Mouse (Mus musculus): ENCODE results near the gene Bex2. TPM values are rescaled to one million over a fixed set of nuclear protein-coding genes. Genes with fewer than 3 reads are reported as not detected.
"Not testable (repeated sequence)": the region's sequence is repeated elsewhere in the genome, so short reads cannot be mapped to it uniquely, and the experiment has no call there.

Gene Bex2
- 305 and 309 TPM in 2 replicates for polyA plus RNA-seq (2014; fragmentation: Nextera tagmentation; extraction: Ambion mirVana)

DNA sequence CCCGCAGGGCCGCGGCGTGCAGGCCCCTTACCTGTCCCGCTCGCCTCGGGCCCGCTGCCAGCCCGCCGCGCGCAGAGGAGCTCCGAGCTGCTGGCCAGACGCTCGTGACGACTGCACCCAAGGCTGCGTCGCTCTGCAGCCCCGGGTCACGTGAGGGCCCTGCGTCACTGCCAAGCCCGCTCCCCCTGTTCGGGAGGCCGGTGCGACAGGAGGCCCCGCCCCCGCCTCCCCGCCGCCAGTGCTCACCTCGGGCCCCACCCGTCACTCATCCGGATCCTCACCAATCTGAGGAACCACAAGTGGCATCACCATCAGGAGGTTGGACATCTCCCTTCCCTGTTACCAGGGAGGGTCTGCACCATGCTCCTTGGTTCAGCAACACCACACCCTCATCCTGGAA lies at the start of gene Bex2:
Gene Bex2, minus strand, starts transcription at position 217 of the 400 bp plus-strand sequence.
- Histone ChIP-seq H3K27ac (ENCODE audit: low read depth, low read length) (peak within 1 kb of the TSS; percentile 58; the same call in 1 of the 2 replicates), H3K4me3 (ENCODE audit: low read depth, low read length) (peak within 1 kb of the TSS; percentile 45), H3K9ac (ENCODE audit: low read depth, low read length) (peak within 1 kb of the TSS; percentile 40), H3K4me2 (replicated peaks; ENCODE audit: low read depth, low read length) (peak within 1 kb of the TSS; percentile 12; the same call in 1 of the 2 replicates)
- not testable (repeated sequence) for H3K36me3 ChIP-seq (ENCODE audit: control insufficient read depth, insufficient read depth, low read length); H3K4me1 ChIP-seq (replicated peaks; ENCODE audit: control insufficient read depth, insufficient read depth, low read length); H3K9me3 ChIP-seq (ENCODE audit: control insufficient read depth, low read length); DNase-seq (ENCODE audit: low spot score); H3K27me3 ChIP-seq (ENCODE audit: control insufficient read depth, insufficient read depth, low read length)
- ATAC-seq (ENCODE audit: low FRiP score), result peak; percentile 98
- WGBS, result no CpG with 5 or more reads among the region's 32 CpGs

DNA sequence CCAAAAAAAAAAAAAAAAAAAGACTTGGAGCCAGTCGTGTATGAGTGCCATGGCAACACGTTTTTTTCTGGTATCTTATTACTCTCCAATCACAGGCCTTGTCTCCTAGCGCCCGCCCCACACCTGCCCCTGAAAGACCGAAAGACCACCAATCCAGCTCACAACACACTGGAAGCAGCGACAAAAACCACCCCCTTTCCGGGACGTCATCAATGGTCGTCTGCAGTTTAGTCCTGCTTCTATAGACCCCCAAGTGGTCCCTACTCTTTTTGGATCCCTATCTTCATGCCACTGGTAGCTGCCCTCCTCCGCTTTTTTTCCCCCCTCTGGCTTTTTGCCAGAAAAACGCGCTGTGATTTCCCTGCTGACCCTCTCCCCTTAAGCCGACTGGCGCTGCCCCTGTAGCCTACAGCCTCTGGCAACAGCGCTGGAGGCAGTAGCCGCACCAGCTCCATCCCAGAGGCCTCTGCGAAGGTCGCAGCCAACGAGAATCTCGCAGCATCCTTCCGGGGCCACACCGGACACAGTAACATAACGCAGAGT lies 47.5 kb upstream of the Bex2 start:
- H3K27ac ChIP-seq (ENCODE audit: low read depth, low read length), result peak overlapping the region; percentile 71; the same call in 1 of the 2 replicates
- no peaks in the 10 kb centered on the region for H3K9me3 ChIP-seq (ENCODE audit: control insufficient read depth, low read length)
- ATAC-seq (ENCODE audit: low FRiP score) (peak; percentile 98), DNase-seq (ENCODE audit: low spot score) (peak; percentile 79)
- H3K4me3 ChIP-seq (ENCODE audit: low read depth, low read length), result peak overlapping the region; percentile 32
- H3K4me2 ChIP-seq (replicated peaks; ENCODE audit: low read depth, low read length), result peak overlapping the region; percentile 47
- H3K9ac ChIP-seq (ENCODE audit: low read depth, low read length), result 0 out of 2 replicates have a peak overlapping the region, but pooled peaks have one; percentile 7
- no peaks in the 10 kb centered on the region for H3K27me3 ChIP-seq (ENCODE audit: control insufficient read depth, insufficient read depth, low read length)
- no peaks in the 10 kb centered on the region for H3K36me3 ChIP-seq (ENCODE audit: control insufficient read depth, insufficient read depth, low read length)
- WGBS, result 20% methylated on average over 23 of the region's 23 CpGs
- H3K4me1 ChIP-seq (replicated peaks; ENCODE audit: control insufficient read depth, insufficient read depth, low read length), result no peaks in the 10 kb centered on the region

- DNase-seq (ENCODE audit: low spot score), result no peak
- no peak overlapping the region for H3K27ac ChIP-seq (ENCODE audit: low read depth, low read length)
- no peak overlapping the region for H3K4me3 ChIP-seq (ENCODE audit: low read depth, low read length)
- 45% methylated on average over 4 of the region's 4 CpGs for WGBS
- H3K27me3 ChIP-seq (ENCODE audit: control insufficient read depth, insufficient read depth, low read length), result no peaks in the 10 kb centered on the region
- H3K9ac ChIP-seq (ENCODE audit: low read depth, low read length), result no peak overlapping the region
- H3K4me2 ChIP-seq (replicated peaks; ENCODE audit: low read depth, low read length), result peak overlapping the region; percentile 4; the same call in 1 of the 2 replicates
- ATAC-seq (ENCODE audit: low FRiP score), result peak; percentile 43
- H3K36me3 ChIP-seq (ENCODE audit: control insufficient read depth, insufficient read depth, low read length), result no peaks in the 10 kb centered on the region
- no peaks in the 10 kb centered on the region for H3K9me3 ChIP-seq (ENCODE audit: control insufficient read depth, low read length)
- no peaks in the 10 kb centered on the region for H3K4me1 ChIP-seq (replicated peaks; ENCODE audit: control insufficient read depth, insufficient read depth, low read length)
Observed at GRCm38 (mm10) chrX:136115015-136115414, 47.0 kb upstream of the Bex2 start.

- no peak overlapping the region for H3K9ac ChIP-seq (ENCODE audit: low read depth, low read length)
- no peaks in the 10 kb centered on the region for H3K9me3 ChIP-seq (ENCODE audit: control insufficient read depth, low read length)
- DNase-seq (ENCODE audit: low spot score), result peak; percentile 58
- H3K36me3 ChIP-seq (ENCODE audit: control insufficient read depth, insufficient read depth, low read length), result no peaks in the 10 kb centered on the region
- no peak overlapping the region for H3K4me3 ChIP-seq (ENCODE audit: low read depth, low read length)
- 51% methylated on average over 6 of the region's 6 CpGs for WGBS
- no peak for ATAC-seq (ENCODE audit: low FRiP score)
- H3K27ac ChIP-seq (ENCODE audit: low read depth, low read length), result no peak overlapping the region
- no peaks in the 10 kb centered on the region for H3K27me3 ChIP-seq (ENCODE audit: control insufficient read depth, insufficient read depth, low read length)
- no peak overlapping the region for H3K4me2 ChIP-seq (replicated peaks; ENCODE audit: low read depth, low read length)
- H3K4me1 ChIP-seq (replicated peaks; ENCODE audit: control insufficient read depth, insufficient read depth, low read length), result no peaks in the 10 kb centered on the region
Observed at GRCm38 (mm10) chrX:136107942-136108341, 39.9 kb upstream of the Bex2 start.

DNA sequence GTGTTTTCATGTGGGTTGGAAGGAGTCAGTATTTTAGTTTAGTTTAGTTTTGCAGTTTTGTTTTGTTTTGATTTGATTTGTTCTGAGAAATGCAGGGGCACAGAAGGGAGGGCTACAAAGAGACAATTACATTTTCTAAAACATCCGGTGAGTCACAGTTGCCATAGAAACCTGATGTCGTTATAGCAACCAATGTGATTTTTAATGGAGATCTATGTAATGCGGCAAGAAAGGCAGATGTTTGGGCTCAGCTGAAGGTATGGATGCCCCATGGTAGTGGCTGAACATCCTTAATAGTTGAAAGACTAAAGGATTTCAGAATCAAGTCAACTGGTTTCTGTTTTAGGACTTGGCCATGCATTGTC lies 36.7 kb upstream of the Bex2 start:
- Histone ChIP-seq H3K36me3 (ENCODE audit: control insufficient read depth, insufficient read depth, low read length) (no peaks in the 10 kb centered on the region), H3K4me3 (ENCODE audit: low read depth, low read length) (no peak overlapping the region), H3K27ac (ENCODE audit: low read depth, low read length) (no peak overlapping the region), H3K9me3 (ENCODE audit: control insufficient read depth, low read length) (no peaks in the 10 kb centered on the region), H3K4me1 (replicated peaks; ENCODE audit: control insufficient read depth, insufficient read depth, low read length) (no peaks in the 10 kb centered on the region), H3K27me3 (ENCODE audit: control insufficient read depth, insufficient read depth, low read length) (no peaks in the 10 kb centered on the region), H3K4me2 (replicated peaks; ENCODE audit: low read depth, low read length) (no peak overlapping the region), H3K9ac (ENCODE audit: low read depth, low read length) (no peak overlapping the region)
- 58% methylated on average over 3 of the region's 3 CpGs for WGBS
- no peak for DNase-seq (ENCODE audit: low spot score)
- ATAC-seq (ENCODE audit: low FRiP score), result no peak

GRCm38 (mm10) chrX:136104046-136104723 lies 36.1 kb upstream of the Bex2 start:
- no peaks in the 10 kb centered on the region for H3K36me3 ChIP-seq (ENCODE audit: control insufficient read depth, insufficient read depth, low read length)
- H3K4me1 ChIP-seq (replicated peaks; ENCODE audit: control insufficient read depth, insufficient read depth, low read length), result no peaks in the 10 kb centered on the region
- H3K9me3 ChIP-seq (ENCODE audit: control insufficient read depth, low read length), result no peaks in the 10 kb centered on the region
- ATAC-seq (ENCODE audit: low FRiP score), result no peak
- H3K4me3 ChIP-seq (ENCODE audit: low read depth, low read length), result no peak overlapping the region
- H3K9ac ChIP-seq (ENCODE audit: low read depth, low read length), result no peak overlapping the region
- no peak overlapping the region for H3K27ac ChIP-seq (ENCODE audit: low read depth, low read length)
- H3K27me3 ChIP-seq (ENCODE audit: control insufficient read depth, insufficient read depth, low read length), result no peaks in the 10 kb centered on the region
- H3K4me2 ChIP-seq (replicated peaks; ENCODE audit: low read depth, low read length), result no peak overlapping the region
- DNase-seq (ENCODE audit: low spot score), result peak; percentile 3
- 60% methylated on average over 4 of the region's 4 CpGs for WGBS

- H3K4me3 ChIP-seq (ENCODE audit: low read depth, low read length), result no peak overlapping the region
- no peaks in the 10 kb centered on the region for H3K4me1 ChIP-seq (replicated peaks; ENCODE audit: control insufficient read depth, insufficient read depth, low read length)
- no peak overlapping the region for H3K27ac ChIP-seq (ENCODE audit: low read depth, low read length)
- H3K9me3 ChIP-seq (ENCODE audit: control insufficient read depth, low read length), result no peaks in the 10 kb centered on the region
- H3K4me2 ChIP-seq (replicated peaks; ENCODE audit: low read depth, low read length), result no peak overlapping the region
- no peaks in the 10 kb centered on the region for H3K27me3 ChIP-seq (ENCODE audit: control insufficient read depth, insufficient read depth, low read length)
- DNase-seq (ENCODE audit: low spot score) (no peak), ATAC-seq (ENCODE audit: low FRiP score) (no peak)
- H3K36me3 ChIP-seq (ENCODE audit: control insufficient read depth, insufficient read depth, low read length), result no peaks in the 10 kb centered on the region
- WGBS, result 53% methylated on average over 2 of the region's 2 CpGs
- H3K9ac ChIP-seq (ENCODE audit: low read depth, low read length), result no peak overlapping the region
Observed at GRCm38 (mm10) chrX:136094421-136094820, 26.4 kb upstream of the Bex2 start.

DNA sequence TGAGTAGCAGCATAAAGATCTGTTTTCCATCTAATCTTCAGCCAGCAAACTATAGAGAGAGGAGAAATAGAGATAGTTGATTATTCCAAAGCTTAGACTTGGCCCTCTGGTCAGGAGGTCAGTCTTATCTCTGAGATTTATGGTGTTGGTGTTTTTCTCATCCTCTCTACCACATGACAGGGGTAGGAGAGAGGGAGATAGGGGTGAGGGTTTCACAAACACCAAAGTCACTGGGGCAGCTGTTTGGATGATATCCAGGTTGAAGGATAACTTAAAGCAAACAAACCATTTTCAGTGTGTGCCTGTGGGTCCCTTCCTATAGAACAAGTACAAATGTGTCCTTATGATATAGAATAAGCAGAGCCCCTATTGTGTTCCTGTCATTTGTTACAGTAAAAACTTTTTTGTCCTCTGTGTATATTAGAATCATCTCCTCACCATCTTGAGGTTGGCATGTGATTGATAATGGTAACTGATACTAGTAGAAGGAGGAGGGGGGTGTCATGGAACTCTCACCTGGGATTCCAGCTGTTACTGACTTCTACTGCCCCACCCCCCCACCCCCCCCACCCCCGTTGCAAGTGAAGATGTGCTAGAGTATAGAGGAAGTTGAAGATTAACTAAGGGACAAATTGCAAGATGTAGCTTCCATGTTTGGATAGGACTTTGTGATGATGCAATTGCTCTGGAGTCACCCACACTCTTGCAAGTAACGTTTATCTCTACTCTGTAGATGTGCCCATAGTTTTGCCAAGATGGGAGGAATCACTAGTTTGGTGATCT lies 24.7 kb upstream of the Bex2 start:
- no peaks in the 10 kb centered on the region for H3K36me3 ChIP-seq (ENCODE audit: control insufficient read depth, insufficient read depth, low read length)
- 58% methylated on average over 2 of the region's 2 CpGs for WGBS
- H3K9ac ChIP-seq (ENCODE audit: low read depth, low read length), result no peak overlapping the region

More for the DNA sequence above, 24.7 kb upstream of the Bex2 start:
- no peak overlapping the region for H3K4me2 ChIP-seq (replicated peaks; ENCODE audit: low read depth, low read length)
- DNase-seq (ENCODE audit: low spot score) (no peak), ATAC-seq (ENCODE audit: low FRiP score) (no peak)
- no peaks in the 10 kb centered on the region for H3K9me3 ChIP-seq (ENCODE audit: control insufficient read depth, low read length)
- no peaks in the 10 kb centered on the region for H3K4me1 ChIP-seq (replicated peaks; ENCODE audit: control insufficient read depth, insufficient read depth, low read length)
- no peak overlapping the region for H3K4me3 ChIP-seq (ENCODE audit: low read depth, low read length)
- H3K27me3 ChIP-seq (ENCODE audit: control insufficient read depth, insufficient read depth, low read length), result no peaks in the 10 kb centered on the region
- no peak overlapping the region for H3K27ac ChIP-seq (ENCODE audit: low read depth, low read length)
